Comparison of ENCODE assay signal across 8 mouse cellular contexts in genomic region chr12:21112453-21112857, GRCm38 (mm10).
DNase-seq lines count a peak whose midpoint lies in the region; ATAC-seq lines count a peak whose summit lies in the region.

No protein-coding gene starts in this region.

- H3K9me3 ChIP-seq in hindbrain, embryonic 12.5 days (replicated peaks): no peaks in the 10 kb centered on the region

- H3K4me2 ChIP-seq in hindbrain, embryonic 12.5 days (replicated peaks): peak overlapping the region; percentile 60

- H3K4me1 ChIP-seq in hindbrain, embryonic 12.5 days: peaks cover 3% of the 10 kb centered on the region

- H3K9ac ChIP-seq in hindbrain, embryonic 12.5 days: peak overlapping the region; percentile 89

- H3K27me3 ChIP-seq in hindbrain, embryonic 12.5 days: no peaks in the 10 kb centered on the region

- peak overlapping the region; percentile 90 for H3K27ac ChIP-seq in hindbrain, embryonic 12.5 days

- under 1% methylated on average over 17 of the region's 17 CpGs for WGBS in hindbrain, embryonic 12.5 days

- ATAC-seq in hindbrain, embryonic 12.5 days (ENCODE audit: low FRiP score): peak; percentile 35

- peak; percentile 76 for DNase-seq in ZHBTc4 (ENCODE audit: low read depth, low spot score)
- DNase-seq in cerebellum, postnatal 36 days: peak; percentile 78 to 80
- peak; percentile 53 to 61 for DNase-seq in frontal cortex, postnatal 25 days (ENCODE audit: low spot score in 2 of 2)
- DNase-seq in layer of hippocampus, postnatal 25 days (ENCODE audit: extremely low spot score in 1 of 2, low spot score in 1 of 2): peak; percentile 52 to 55
- DNase-seq in lung, postnatal 14 days: peak; percentile 67
- DNase-seq in retina, postnatal 1 day: peak; percentile 84
- DNase-seq in urinary bladder, postnatal 25 days (ENCODE audit: low spot score): peak; percentile 45

- H3K36me3 ChIP-seq in hindbrain, embryonic 12.5 days: no peaks in the 10 kb centered on the region

- H3K4me3 ChIP-seq in hindbrain, embryonic 12.5 days: peak overlapping the region; percentile 84

Comparison
In these comparisons a context has a peak if more than half of its experiments do, and no peak if none do; other contexts are left out.
1. Peak in every context shown above with its lines: DNase-seq, ATAC-seq, H3K4me3 ChIP-seq and H3K27ac ChIP-seq.